Mouse (Mus musculus) CH12.LX (cell line): ENCODE results near the gene Gm44503. TPM values are rescaled to one million over a fixed set of nuclear protein-coding genes. Genes with fewer than 3 reads are reported as not detected.
A peak's percentile ranks its signal among the peaks of the same experiment; 100 is the strongest.

Experiments used
- DNase-seq: peaks from one replicate; pipeline ENCODE4 v3.0.0-alpha.2; 2013; ENCODE audit errors: extremely low read depth
- H3K27ac ChIP-seq: 2 replicates; pipeline ENCODE4 v1.5.1; 2012; ENCODE audit warnings: low read depth, mild to moderate bottlenecking, control low read depth, moderate library complexity; ENCODE audit not compliant: insufficient read depth
- H3K27me3 ChIP-seq: replicated peaks from 2 replicates; pipeline ENCODE3; 2012; ENCODE audit warnings: inconsistent platforms
- H3K36me3 ChIP-seq, 2 experiments: replicated peaks in 1 of 2; 2 replicates each; pipeline versions ENCODE3 to v1.6.1; 2012; ENCODE audit warnings: inconsistent platforms in 1 of 2, low read length in 1 of 2, mild to moderate bottlenecking in 1 of 2, mixed read lengths in 1 of 2, moderate library complexity in 1 of 2; ENCODE audit not compliant: control insufficient read depth in 1 of 2, insufficient read depth in 1 of 2
- H3K4me1 ChIP-seq, 2 experiments: 2 replicates each; pipeline ENCODE4 v1.6.1; 2012; ENCODE audit warnings: inconsistent platforms in 1 of 2, moderate library complexity in 1 of 2; ENCODE audit not compliant: insufficient read depth in 2 of 2, control insufficient read depth in 1 of 2
- H3K4me2 ChIP-seq: 2 replicates; pipeline ENCODE4 v1.6.1; 2012; ENCODE audit warnings: low read depth, mild to moderate bottlenecking, control low read depth; ENCODE audit not compliant: poor library complexity, insufficient read depth, severe bottlenecking
- H3K4me3 ChIP-seq, 3 experiments: fragments of 150-350 bp in 1 of 3; sonication (generic) in 1 of 3; replicated peaks in 1 of 3; 2 replicates each; pipeline versions ENCODE3 to v1.5.1; 2011 to 2012; ENCODE audit warnings: low read depth in 2 of 3, low read length in 2 of 3, mild to moderate bottlenecking in 2 of 3, moderate library complexity in 2 of 3, control low read depth in 1 of 3, improper control_type of control experiment in 1 of 3, inconsistent platforms in 1 of 3, mixed read lengths in 1 of 3; ENCODE audit not compliant: poor library complexity in 1 of 3
- H3K79me2 ChIP-seq: replicated peaks from 2 replicates; pipeline ENCODE4 v1.6.1; 2012; ENCODE audit warnings: mild to moderate bottlenecking, moderate library complexity; ENCODE audit not compliant: control insufficient read depth, poor library complexity, insufficient read depth, severe bottlenecking; ENCODE audit errors: extremely low read depth
- H3K9ac ChIP-seq: 2 replicates; pipeline ENCODE4 v1.6.1; 2012; ENCODE audit warnings: low read depth, mild to moderate bottlenecking, control low read depth, moderate library complexity; ENCODE audit not compliant: insufficient read depth
- H3K9me3 ChIP-seq: replicated peaks from 2 replicates; pipeline ENCODE3; 2012; ENCODE audit warnings: low read length, inconsistent platforms, mixed read lengths
- CTCF ChIP-seq, 2 experiments: IDR thresholded peaks in 1 of 2; conservative IDR thresholded peaks in 1 of 2; 2 replicates each; pipeline ENCODE4 v1.5.1; 2011 to 2012; ENCODE audit warnings: low read depth in 2 of 2, low read length in 2 of 2, improper control_type of control experiment in 1 of 2, inconsistent platforms in 1 of 2, mild to moderate bottlenecking in 1 of 2, moderate library complexity in 1 of 2
- E2F4 ChIP-seq: IDR thresholded peaks from 2 replicates; pipeline ENCODE4 v1.6.1; 2011; ENCODE audit warnings: low read depth, low read length, improper control_type of control experiment; ENCODE audit not compliant: insufficient replicate concordance
- KAT2A ChIP-seq: IDR thresholded peaks from 2 replicates; pipeline ENCODE4 v1.6.1; 2012; ENCODE audit warnings: low read length, improper control_type of control experiment, inconsistent platforms; ENCODE audit not compliant: insufficient replicate concordance
- MAFK ChIP-seq: IDR thresholded peaks from 2 replicates; pipeline ENCODE4 v1.6.1; 2011; ENCODE audit warnings: low read length, improper control_type of control experiment; ENCODE audit not compliant: insufficient replicate concordance
- MEF2A ChIP-seq: IDR thresholded peaks from 2 replicates; pipeline ENCODE4 v1.6.1; 2014; ENCODE audit warnings: low read depth, mild to moderate bottlenecking, inconsistent platforms, low read length, improper control_type of control experiment, borderline replicate concordance
- NELFE ChIP-seq: IDR thresholded peaks from 2 replicates; pipeline ENCODE4 v1.6.1; 2011; ENCODE audit warnings: low read depth, low read length, improper control_type of control experiment
- POLR2AphosphoS2 ChIP-seq: IDR thresholded peaks from 2 replicates; pipeline ENCODE4 v1.6.1; 2011; ENCODE audit warnings: low read depth, low read length, improper control_type of control experiment
- TBP ChIP-seq: conservative IDR thresholded peaks from 2 replicates; pipeline ENCODE4 v1.6.1; 2011; ENCODE audit warnings: low read depth, low read length, improper control_type of control experiment
- dilution Hi-C: fragments of 300-500 bp; cut with MboI; formaldehyde crosslinking; loops from 2 replicates; pipeline ENCODE4 v1.14.3; 2020; ENCODE audit warnings: low sequenced_read_pairs; ENCODE audit not compliant: extremely low pct_unique_long_range_greater_than_20kb, extremely low pct_ligation_motif_present
- in situ Hi-C: fragments of 300-500 bp; cut with MboI; formaldehyde crosslinking; loops from 3 replicates; pipeline ENCODE4 v1.14.3; 2019; ENCODE audit warnings: low sequenced_read_pairs, low pct_ligation_motif_present, low pct_unique_long_range_greater_than_20kb, mixed read lengths
- polyA plus RNA-seq: library from polyadenylated mRNA; unstranded; fragments of >175 nt; gene quantifications from 2 replicates; pipeline ENCODE4 v1.2.1, GENCODE M21; 2012; ENCODE audit warnings: low read depth; ENCODE audit not compliant: insufficient read length
- total RNA-seq, 2 experiments: library from RNA; depleted of rRNA; stranded (reverse); fragments of 300-350 nt in 1 of 2; fragments of >200 nt in 1 of 2; gene quantifications; 2 replicates each; pipeline ENCODE4 v1.2.3; 2012 to 2014

Gene Gm44503
- total and polyA plus RNA-seq, 3 experiments, result not detected

- DNase-seq, result no peak
- peaks cover 3% of the 10 kb centered on the region for H3K9me3 ChIP-seq
- H3K4me3 ChIP-seq, result no peak overlapping the region
- dilution Hi-C loops, result no loop called here
- H3K4me1 ChIP-seq, result no peaks in the 10 kb centered on the region
- no peaks in the 10 kb centered on the region for H3K27me3 ChIP-seq
- TF ChIP-seq E2F4 (no peak), CTCF (conservative IDR thresholded peaks at IDR 0.05 in 1 of 2, IDR thresholded peaks at IDR 0.05 in 1 of 2; ENCODE audit: low read depth in 2 of 2, low read length in 2 of 2) (peak; percentile 8 to 30; a peak in 2 of 4 replicates)
- TF ChIP-seq, all 38 proteins: peak for 1
- in situ Hi-C loops, result no loop called here
- Histone ChIP-seq H3K9ac (no peak overlapping the region), H3K36me3 (no peaks in the 10 kb centered on the region), H3K27ac (no peak overlapping the region), H3K79me2 (no peaks in the 10 kb centered on the region), H3K4me2 (no peak overlapping the region)
Measured at GRCm38 (mm10) chr9:72943424-72943823, 15.2 kb upstream of the Gm44503 start.

GRCm38 (mm10) chr9:72944286-72944685 lies 14.4 kb upstream of the Gm44503 start:
- H3K79me2 ChIP-seq, result no peaks in the 10 kb centered on the region
- no peak for DNase-seq
- no peak overlapping the region for H3K9ac ChIP-seq
- H3K4me2 ChIP-seq, result no peak overlapping the region
- in situ Hi-C loops, result no loop called here
- no peak for TF ChIP-seq MAFK
- TF ChIP-seq TBP, result no peak
- TF ChIP-seq MEF2A, result no peak
- TF ChIP-seq POLR2AphosphoS2, result no peak
- TF ChIP-seq NELFE, result no peak
- peaks cover 3% of the 10 kb centered on the region for H3K9me3 ChIP-seq
- dilution Hi-C loops, result no loop called here
- no peaks in the 10 kb centered on the region for H3K36me3 ChIP-seq
- H3K27ac ChIP-seq, result no peak overlapping the region
- no peaks in the 10 kb centered on the region for H3K27me3 ChIP-seq
- H3K4me1 ChIP-seq, result no peaks in the 10 kb centered on the region
- no peak overlapping the region for H3K4me3 ChIP-seq

- Histone ChIP-seq H3K27me3 (no peaks in the 10 kb centered on the region), H3K9ac (no peak overlapping the region), H3K4me2 (no peak overlapping the region), H3K4me1 (no peaks in the 10 kb centered on the region; a peak in 1 of 4 replicates), H3K36me3 (no peaks in the 10 kb centered on the region), H3K9me3 (peaks cover 3% of the 10 kb centered on the region), H3K79me2 (no peaks in the 10 kb centered on the region), H3K27ac (no peak overlapping the region), H3K4me3 (no peak overlapping the region)
- dilution Hi-C loops, result no loop called here
- in situ Hi-C loops, result no loop called here
- TF ChIP-seq CTCF (conservative IDR thresholded peaks at IDR 0.05 in 1 of 2, IDR thresholded peaks at IDR 0.05 in 1 of 2; ENCODE audit: low read depth in 2 of 2, low read length in 2 of 2), result 0 out of 4 replicates have a peak, but pooled peaks of 1 of the 2 experiments have one; percentile 3
- no peak for TF ChIP-seq KAT2A
- no peak for DNase-seq
Measured at GRCm38 (mm10) chr9:72947010-72947409, 11.6 kb upstream of the Gm44503 start.
